Mouse (Mus musculus): ENCODE measurements around the gene Igsf21. TPM values are rescaled to one million over a fixed set of nuclear protein-coding genes. Genes with fewer than 3 reads are reported as not detected.
A peak's percentile ranks its signal among the peaks of the same experiment; 100 is the strongest.

Igsf21 gene
- total and polyA plus RNA-seq, 2 experiments from 2014 or later, result 145 to 146 TPM

- no peaks in the 10 kb centered on the region for H3K27me3 ChIP-seq (ENCODE audit: insufficient read depth, low read length)
- no peaks in the 10 kb centered on the region for H3K9me3 ChIP-seq (ENCODE audit: low read length)
- ATAC-seq (ENCODE audit: low FRiP score), result no peak
- no peak for DNase-seq (ENCODE audit: low spot score)
- no peak for TF ChIP-seq CTCF (IDR thresholded peaks at IDR 0.05)
- H3K4me2 ChIP-seq (ENCODE audit: low read depth, low read length, poor library complexity, severe bottlenecking), result no peak overlapping the region
- no peaks in the 10 kb centered on the region for H3K36me3 ChIP-seq (ENCODE audit: insufficient read depth, low read length)
- 87% methylated on average over 7 of the region's 7 CpGs for WGBS
- no peak overlapping the region for H3K9ac ChIP-seq (replicated peaks; ENCODE audit: low read length, poor library complexity, severe bottlenecking)
- no peaks in the 10 kb centered on the region for H3K4me1 ChIP-seq (ENCODE audit: insufficient read depth, low read length)
- no peak overlapping the region for H3K4me3 ChIP-seq (ENCODE audit: low read depth, low read length)
- H3K27ac ChIP-seq (ENCODE audit: low read depth, low read length), result no peak overlapping the region
These were observed 120.8 kb downstream of the Igsf21 start for GRCm38 (mm10) chr4:140125806-140126205.

GRCm38 (mm10) chr4:140122534-140122933 lies 124.0 kb downstream of the Igsf21 start:
- DNase-seq (ENCODE audit: low spot score) (no peak), ATAC-seq (ENCODE audit: low FRiP score) (no peak)
- no peak overlapping the region for H3K4me2 ChIP-seq (ENCODE audit: low read depth, low read length, poor library complexity, severe bottlenecking)
- H3K36me3 ChIP-seq (ENCODE audit: insufficient read depth, low read length), result no peaks in the 10 kb centered on the region
- H3K27ac ChIP-seq (ENCODE audit: low read depth, low read length), result no peak overlapping the region
- H3K4me3 ChIP-seq (ENCODE audit: low read depth, low read length), result no peak overlapping the region
- no peaks in the 10 kb centered on the region for H3K27me3 ChIP-seq (ENCODE audit: insufficient read depth, low read length)
- no peak for TF ChIP-seq CTCF (IDR thresholded peaks at IDR 0.05)
- no peaks in the 10 kb centered on the region for H3K4me1 ChIP-seq (ENCODE audit: insufficient read depth, low read length)
- WGBS, result 83% methylated on average over 5 of the region's 5 CpGs
- H3K9me3 ChIP-seq (ENCODE audit: low read length), result no peaks in the 10 kb centered on the region
- no peak overlapping the region for H3K9ac ChIP-seq (replicated peaks; ENCODE audit: low read length, poor library complexity, severe bottlenecking)

- peak; percentile 87 for DNase-seq (ENCODE audit: low spot score)
- no peak overlapping the region for H3K9ac ChIP-seq (replicated peaks; ENCODE audit: low read length, poor library complexity, severe bottlenecking)
- ATAC-seq (ENCODE audit: low FRiP score), result no peak
- peaks cover 4% of the 10 kb centered on the region; the same call in 1 of the 2 replicates for H3K4me1 ChIP-seq (ENCODE audit: insufficient read depth, low read length)
- H3K9me3 ChIP-seq (ENCODE audit: low read length), result no peaks in the 10 kb centered on the region
- TF ChIP-seq CTCF (IDR thresholded peaks at IDR 0.05), result no peak
- 84% methylated on average over 7 of the region's 7 CpGs for WGBS
- no peak overlapping the region for H3K4me2 ChIP-seq (ENCODE audit: low read depth, low read length, poor library complexity, severe bottlenecking)
- no peak overlapping the region for H3K27ac ChIP-seq (ENCODE audit: low read depth, low read length)
- no peaks in the 10 kb centered on the region for H3K27me3 ChIP-seq (ENCODE audit: insufficient read depth, low read length)
- no peaks in the 10 kb centered on the region for H3K36me3 ChIP-seq (ENCODE audit: insufficient read depth, low read length)
- no peak overlapping the region for H3K4me3 ChIP-seq (ENCODE audit: low read depth, low read length)
These were observed 129.3 kb downstream of the Igsf21 start for GRCm38 (mm10) chr4:140117275-140117691.

GRCm38 (mm10) chr4:140115756-140116155 lies 130.8 kb downstream of the Igsf21 start:
- DNase-seq (ENCODE audit: low spot score) (no peak), ATAC-seq (ENCODE audit: low FRiP score) (no peak)
- no peak overlapping the region for H3K27ac ChIP-seq (ENCODE audit: low read depth, low read length)
- H3K9ac ChIP-seq (replicated peaks; ENCODE audit: low read length, poor library complexity, severe bottlenecking), result no peak overlapping the region
- no peak overlapping the region for H3K4me2 ChIP-seq (ENCODE audit: low read depth, low read length, poor library complexity, severe bottlenecking)
- peaks cover 4% of the 10 kb centered on the region; the same call in 1 of the 2 replicates for H3K4me1 ChIP-seq (ENCODE audit: insufficient read depth, low read length)
- 66% methylated on average over 9 of the region's 9 CpGs for WGBS
- H3K36me3 ChIP-seq (ENCODE audit: insufficient read depth, low read length), result no peaks in the 10 kb centered on the region
- no peaks in the 10 kb centered on the region for H3K27me3 ChIP-seq (ENCODE audit: insufficient read depth, low read length)
- H3K9me3 ChIP-seq (ENCODE audit: low read length), result no peaks in the 10 kb centered on the region
- no peak overlapping the region for H3K4me3 ChIP-seq (ENCODE audit: low read depth, low read length)
- TF ChIP-seq CTCF (IDR thresholded peaks at IDR 0.05), result no peak

- Histone ChIP-seq H3K27ac (ENCODE audit: low read depth, low read length) (no peak overlapping the region), H3K4me3 (ENCODE audit: low read depth, low read length) (no peak overlapping the region), H3K4me2 (ENCODE audit: low read depth, low read length, poor library complexity, severe bottlenecking) (no peak overlapping the region), H3K9me3 (ENCODE audit: low read length) (no peaks in the 10 kb centered on the region), H3K36me3 (ENCODE audit: insufficient read depth, low read length) (no peaks in the 10 kb centered on the region), H3K9ac (replicated peaks; ENCODE audit: low read length, poor library complexity, severe bottlenecking) (no peak overlapping the region), H3K4me1 (ENCODE audit: insufficient read depth, low read length) (peaks cover 4% of the 10 kb centered on the region; the same call in 1 of the 2 replicates), H3K27me3 (ENCODE audit: insufficient read depth, low read length) (no peaks in the 10 kb centered on the region)
- no peak for ATAC-seq (ENCODE audit: low FRiP score)
- TF ChIP-seq CTCF (IDR thresholded peaks at IDR 0.05), result peak; percentile 56
- no peak for DNase-seq (ENCODE audit: low spot score)
- WGBS, result 90% methylated on average over 6 of the region's 6 CpGs
These were observed 131.5 kb downstream of the Igsf21 start for GRCm38 (mm10) chr4:140115053-140115452.

GRCm38 (mm10) chr4:140113690-140114475 lies 132.7 kb downstream of the Igsf21 start:
- no peak for TF ChIP-seq CTCF (IDR thresholded peaks at IDR 0.05)
- no peak overlapping the region for H3K27ac ChIP-seq (ENCODE audit: low read depth, low read length)
- no peak overlapping the region for H3K9ac ChIP-seq (replicated peaks; ENCODE audit: low read length, poor library complexity, severe bottlenecking)
- peaks cover 7% of the 10 kb centered on the region; the same call in 1 of the 2 replicates for H3K4me1 ChIP-seq (ENCODE audit: insufficient read depth, low read length)
- H3K9me3 ChIP-seq (ENCODE audit: low read length), result no peaks in the 10 kb centered on the region
- no peaks in the 10 kb centered on the region for H3K36me3 ChIP-seq (ENCODE audit: insufficient read depth, low read length)
- no peak overlapping the region for H3K4me2 ChIP-seq (ENCODE audit: low read depth, low read length, poor library complexity, severe bottlenecking)
- ATAC-seq (ENCODE audit: low FRiP score) (no peak), DNase-seq (ENCODE audit: low spot score) (peak; percentile 61)
- 75% methylated on average over 18 of the region's 18 CpGs for WGBS
- no peaks in the 10 kb centered on the region for H3K27me3 ChIP-seq (ENCODE audit: insufficient read depth, low read length)
- no peak overlapping the region for H3K4me3 ChIP-seq (ENCODE audit: low read depth, low read length)
